Mouse (Mus musculus) liver, embryonic 11.5 days (tissue): ENCODE measurements around the gene Kcnmb1. TPM values are rescaled to one million over a fixed set of nuclear protein-coding genes. Genes with fewer than 3 reads are reported as not detected.
A peak's percentile ranks its signal among the peaks of the same experiment; 100 is the strongest.

ENCODE experiments used
- ATAC-seq: fragments of 200-750 bp; cut with Nextera tagmentation; replicated peaks from 2 replicates; pipeline ENCODE4 v1.8.0; 2017; ENCODE audit warnings: moderate number of reproducible peaks, mild to moderate bottlenecking, moderate TSS enrichment, moderate library complexity; ENCODE audit not compliant: low FRiP score
- DNase-seq: peaks from one replicate; pipeline ENCODE4 v3.0.0-alpha.2; 2017; ENCODE audit warnings: low spot score
- H3K27ac ChIP-seq: fragments of 300-500 bp; sonication (generic); 2 replicates; pipeline ENCODE4 v1.5.1; 2014; ENCODE audit warnings: mild to moderate bottlenecking, low read depth, low read length, control low read depth
- H3K27me3 ChIP-seq: fragments of 300-500 bp; sonication (generic); replicated peaks from 2 replicates; pipeline ENCODE4 v1.6.1; 2014; ENCODE audit warnings: low read length, mixed read lengths; ENCODE audit not compliant: control insufficient read depth, insufficient read depth
- H3K36me3 ChIP-seq: fragments of 300-500 bp; sonication (generic); 2 replicates; pipeline ENCODE4 v1.6.1; 2014; ENCODE audit warnings: mild to moderate bottlenecking, low read length, moderate library complexity, mixed read lengths; ENCODE audit not compliant: control insufficient read depth, insufficient read depth
- H3K4me1 ChIP-seq: fragments of 300-500 bp; sonication (generic); replicated peaks from 2 replicates; pipeline ENCODE4 v1.6.1; 2014; ENCODE audit warnings: low read length, mixed read lengths; ENCODE audit not compliant: control insufficient read depth, insufficient read depth
- H3K4me2 ChIP-seq: fragments of 300-500 bp; sonication (generic); 2 replicates; pipeline ENCODE4 v1.6.1; 2014; ENCODE audit warnings: mild to moderate bottlenecking, control low read depth, moderate library complexity
- H3K4me3 ChIP-seq: fragments of 300-500 bp; sonication (generic); 2 replicates; pipeline ENCODE4 v1.5.1; 2014; ENCODE audit warnings: low read depth, low read length, control low read depth
- H3K9ac ChIP-seq: fragments of 300-500 bp; sonication (generic); 2 replicates; pipeline ENCODE4 v1.6.1; 2014; ENCODE audit warnings: low read depth, low read length, control low read depth
- H3K9me3 ChIP-seq: fragments of 300-500 bp; sonication (generic); 2 replicates; pipeline ENCODE4 v1.6.1; 2016; ENCODE audit warnings: low read length, inconsistent platforms, mixed read lengths; ENCODE audit not compliant: control insufficient read depth
- WGBS: fragments of 180-500 bp; shearing (Covaris S2); extraction: QIAGEN DNeasy Blood & Tissue Kit; methylation state at CpG from one replicate; pipeline ENCODE4 v1.1.7; 2014; 5-methylcytosine and 5-hydroxymethylcytosine counted together
- polyA plus RNA-seq: library from polyadenylated mRNA; unstranded; fragments of >200 nt; fragmentation: Nextera tagmentation; extraction: Ambion mirVana; gene quantifications from 2 replicates; pipeline ENCODE4 v1.2.1, GENCODE M21; 2014

Gene Kcnmb1
- 0.14 and 0.25 TPM in 2 replicates for polyA plus RNA-seq

- Histone ChIP-seq H3K4me3 (no peak within 1 kb of the TSS), H3K4me2 (no peak within 1 kb of the TSS), H3K36me3 (no peaks in the 10 kb centered on the region), H3K9me3 (no peaks in the 10 kb centered on the region), H3K4me1 (peaks cover 3% of the 10 kb centered on the region; the same call in 1 of the 2 replicates), H3K9ac (no peak within 1 kb of the TSS), H3K27ac (no peak within 1 kb of the TSS), H3K27me3 (no peaks in the 10 kb centered on the region)
- 32% methylated on average over 6 of the region's 6 CpGs for WGBS
- no peak for DNase-seq
- no peak for ATAC-seq
Measured at GRCm38 (mm10) chr11:33962688-33963407, at the start of gene Kcnmb1. Kcnmb1 (plus strand) TSS chr11:33963013.

DNA sequence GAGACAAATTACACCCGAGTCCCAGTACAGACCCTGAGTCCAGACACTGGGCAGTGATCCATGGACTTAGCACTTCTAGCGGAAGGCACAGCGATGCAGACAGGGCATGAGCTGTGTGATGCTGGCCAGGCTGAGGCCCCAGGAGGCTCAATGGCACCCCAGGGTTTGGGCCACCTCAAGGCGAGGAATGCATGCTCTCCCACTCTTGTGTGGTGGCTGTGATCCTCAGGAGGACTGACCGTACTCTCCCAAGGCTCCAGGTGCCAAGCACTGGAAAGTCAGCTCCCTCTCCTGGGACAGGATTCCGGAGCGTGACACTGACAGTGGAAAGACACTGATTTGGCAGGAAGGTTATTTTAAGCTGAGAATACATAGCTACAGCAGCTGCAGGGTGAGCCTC lies 49.8 kb upstream of the Kcnmb1 start:
- DNase-seq: no peak
- no peaks in the 10 kb centered on the region for H3K27me3 ChIP-seq
- H3K4me2 ChIP-seq: no peak overlapping the region
- 81% methylated on average over 7 of the region's 7 CpGs for WGBS
- no peak for ATAC-seq
- H3K9me3 ChIP-seq: no peaks in the 10 kb centered on the region
- H3K27ac ChIP-seq: no peak overlapping the region
- H3K9ac ChIP-seq: no peak overlapping the region
- H3K36me3 ChIP-seq: no peaks in the 10 kb centered on the region
- 0 out of 2 replicates have a peak, but pooled peaks cover 2% of the 10 kb centered on the region for H3K4me1 ChIP-seq
- H3K4me3 ChIP-seq: no peak overlapping the region

GRCm38 (mm10) chr11:33914216-33914615 lies 48.6 kb upstream of the Kcnmb1 start:
- H3K36me3 ChIP-seq: no peaks in the 10 kb centered on the region
- ATAC-seq (no peak), DNase-seq (no peak)
- H3K27ac ChIP-seq: no peak overlapping the region
- 84% methylated on average over 12 of the region's 12 CpGs for WGBS
- no peaks in the 10 kb centered on the region for H3K27me3 ChIP-seq
- no peak overlapping the region for H3K4me3 ChIP-seq
- H3K9me3 ChIP-seq: no peaks in the 10 kb centered on the region
- H3K9ac ChIP-seq: no peak overlapping the region
- 0 out of 2 replicates have a peak, but pooled peaks cover 2% of the 10 kb centered on the region for H3K4me1 ChIP-seq
- no peak overlapping the region for H3K4me2 ChIP-seq

DNA sequence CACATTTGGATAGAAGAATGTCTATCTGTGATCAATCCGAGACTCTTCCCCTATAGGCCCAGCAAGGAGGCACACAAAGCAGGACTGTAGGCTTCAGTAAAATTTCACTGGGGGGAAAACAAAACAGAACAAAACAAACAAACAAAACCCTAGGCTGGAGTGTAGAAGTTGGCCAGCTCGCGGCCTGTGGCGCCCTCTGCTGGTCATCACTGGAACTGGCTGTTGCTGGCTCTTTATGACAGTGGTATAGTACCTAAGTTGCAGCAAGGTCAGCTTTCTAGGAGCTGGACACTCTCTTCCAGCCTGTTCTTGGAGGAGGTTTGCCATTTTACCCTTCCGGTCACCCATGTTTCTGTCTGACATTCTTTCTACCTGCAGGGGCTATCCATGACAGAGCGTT lies 45.2 kb upstream of the Kcnmb1 start:
- no peaks in the 10 kb centered on the region for H3K27me3 ChIP-seq
- H3K9me3 ChIP-seq: no peaks in the 10 kb centered on the region
- no peak overlapping the region for H3K4me2 ChIP-seq
- ATAC-seq: peak; percentile 53; the same call in 1 of the 2 replicates
- H3K27ac ChIP-seq: no peak overlapping the region
- H3K4me3 ChIP-seq: no peak overlapping the region
- WGBS: 24% methylated on average over 6 of the region's 6 CpGs
- no peaks in the 10 kb centered on the region for H3K4me1 ChIP-seq
- no peak overlapping the region for H3K9ac ChIP-seq
- H3K36me3 ChIP-seq: no peaks in the 10 kb centered on the region
- DNase-seq: peak; percentile 65

DNA sequence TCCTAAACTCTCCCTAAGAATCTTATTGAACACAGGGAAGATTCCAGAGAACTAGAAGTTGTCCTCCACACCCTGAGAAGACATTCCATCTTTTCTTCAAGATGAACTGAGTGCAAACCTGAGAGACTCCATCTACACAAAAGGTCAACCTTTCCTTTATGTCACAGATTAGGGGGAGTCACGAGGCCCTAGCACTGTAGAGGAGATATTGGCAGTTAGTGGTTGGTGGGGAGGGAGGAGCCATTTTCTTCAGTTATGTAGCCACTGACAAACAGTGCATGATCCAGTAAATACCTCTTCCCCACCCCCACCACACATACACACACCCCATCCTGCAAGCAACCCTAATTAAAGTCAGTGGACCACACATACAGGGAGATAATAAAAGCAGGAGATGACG lies 44.4 kb upstream of the Kcnmb1 start:
- Histone ChIP-seq H3K4me2 (no peak overlapping the region), H3K36me3 (no peaks in the 10 kb centered on the region), H3K27ac (no peak overlapping the region), H3K9ac (no peak overlapping the region), H3K9me3 (no peaks in the 10 kb centered on the region), H3K4me1 (no peaks in the 10 kb centered on the region), H3K4me3 (no peak overlapping the region), H3K27me3 (no peaks in the 10 kb centered on the region)
- ATAC-seq (no peak), DNase-seq (no peak)
- WGBS: 34% methylated on average over 2 of the region's 2 CpGs

DNA sequence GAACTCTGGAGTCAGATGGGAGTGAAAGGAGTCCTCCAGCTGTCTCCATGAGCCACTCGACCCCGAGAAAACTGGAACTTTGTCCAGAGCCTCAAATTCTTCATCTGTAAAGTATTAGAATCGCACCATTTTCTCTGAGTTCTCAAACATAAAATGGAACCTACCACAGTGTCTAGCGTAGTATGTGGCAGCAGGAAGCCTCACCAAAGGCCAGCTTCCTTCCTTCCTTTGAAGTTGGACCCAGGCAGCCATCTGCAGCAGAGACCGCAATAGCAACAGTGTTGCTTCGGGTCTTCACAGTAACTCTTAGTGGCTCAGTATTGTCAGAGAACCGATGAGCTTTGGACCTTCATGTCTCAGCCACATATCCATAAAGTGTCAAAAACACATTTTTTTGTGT lies 43.0 kb upstream of the Kcnmb1 start:
- Histone ChIP-seq H3K36me3 (no peaks in the 10 kb centered on the region), H3K4me3 (no peak overlapping the region), H3K4me1 (no peaks in the 10 kb centered on the region), H3K4me2 (no peak overlapping the region), H3K27ac (no peak overlapping the region), H3K9me3 (no peaks in the 10 kb centered on the region), H3K9ac (no peak overlapping the region), H3K27me3 (no peaks in the 10 kb centered on the region)
- DNase-seq: no peak
- no peak for ATAC-seq
- 61% methylated on average over 7 of the region's 7 CpGs for WGBS

- ATAC-seq (no peak), DNase-seq (no peak)
- H3K27me3 ChIP-seq: no peaks in the 10 kb centered on the region
- H3K9ac ChIP-seq: no peak overlapping the region
- H3K9me3 ChIP-seq: no peaks in the 10 kb centered on the region
- H3K4me2 ChIP-seq: no peak overlapping the region
- no peaks in the 10 kb centered on the region for H3K4me1 ChIP-seq
- no peak overlapping the region for H3K4me3 ChIP-seq
- H3K27ac ChIP-seq: no peak overlapping the region
- WGBS: 78% methylated on average over 13 of the region's 13 CpGs
- no peaks in the 10 kb centered on the region for H3K36me3 ChIP-seq
Measured at GRCm38 (mm10) chr11:33921451-33921850, 41.4 kb upstream of the Kcnmb1 start.

- no peak overlapping the region for H3K4me3 ChIP-seq
- no peaks in the 10 kb centered on the region; the same call in 1 of the 2 replicates for H3K4me1 ChIP-seq
- H3K27ac ChIP-seq: no peak overlapping the region
- 61% methylated on average over 3 of the region's 3 CpGs for WGBS
- H3K9ac ChIP-seq: no peak overlapping the region
- no peak for ATAC-seq
- no peaks in the 10 kb centered on the region for H3K27me3 ChIP-seq
- no peak overlapping the region for H3K4me2 ChIP-seq
- H3K36me3 ChIP-seq: no peaks in the 10 kb centered on the region
- no peak for DNase-seq
- no peaks in the 10 kb centered on the region for H3K9me3 ChIP-seq
Measured at GRCm38 (mm10) chr11:33923031-33923430, 39.8 kb upstream of the Kcnmb1 start.

- Histone ChIP-seq H3K4me2 (no peak overlapping the region), H3K36me3 (no peaks in the 10 kb centered on the region), H3K9ac (no peak overlapping the region), H3K4me3 (no peak overlapping the region), H3K27ac (no peak overlapping the region), H3K27me3 (no peaks in the 10 kb centered on the region), H3K4me1 (no peaks in the 10 kb centered on the region; the same call in 1 of the 2 replicates), H3K9me3 (no peaks in the 10 kb centered on the region)
- ATAC-seq (no peak), DNase-seq (no peak)
- 84% methylated on average over 8 of the region's 8 CpGs for WGBS
Measured at GRCm38 (mm10) chr11:33925778-33926177, 37.0 kb upstream of the Kcnmb1 start.
